Mouse (Mus musculus) adrenal gland, postnatal 10 days (tissue): ENCODE data around the gene Pde4a. TPM values are rescaled to one million over a fixed set of nuclear protein-coding genes. Genes with fewer than 3 reads are reported as not detected.

Experiments
- DNase-seq: peaks from one replicate; pipeline ENCODE4 v3.0.0; 2021; ENCODE audit warnings: mixed read lengths
- long read RNA-seq, 2 experiments: library from polyadenylated mRNA; stranded (forward); transcript quantifications; one replicate each; pipeline ENCODE4 v2.0.0; 2021
- total RNA-seq, 2 experiments: library from RNA; stranded (reverse); gene quantifications; 2 replicates each; pipeline ENCODE4 v1.2.3; 2021

Pde4a gene
- total RNA-seq, result 10 to 100 TPM; 22.7 to 31.5 TPM
- long read RNA-seq, experiment 1, transcript Pde4a-203 (15 exons, 2,962 nt), result major isoform, 13 of 28 reads
- long read RNA-seq, experiment 1, partial matches to known transcripts, result 4 of 28 reads
- long read RNA-seq, experiment 1, other reads (novel, unspliced or antisense), result 11 of 28 reads
- long read RNA-seq, experiment 2, full-length matches to known transcripts, result 6 of 16 reads
- long read RNA-seq, experiment 2, partial matches to known transcripts, result 0 of 16 reads
- long read RNA-seq, experiment 2, other reads (novel, unspliced or antisense), result 10 of 16 reads

DNA sequence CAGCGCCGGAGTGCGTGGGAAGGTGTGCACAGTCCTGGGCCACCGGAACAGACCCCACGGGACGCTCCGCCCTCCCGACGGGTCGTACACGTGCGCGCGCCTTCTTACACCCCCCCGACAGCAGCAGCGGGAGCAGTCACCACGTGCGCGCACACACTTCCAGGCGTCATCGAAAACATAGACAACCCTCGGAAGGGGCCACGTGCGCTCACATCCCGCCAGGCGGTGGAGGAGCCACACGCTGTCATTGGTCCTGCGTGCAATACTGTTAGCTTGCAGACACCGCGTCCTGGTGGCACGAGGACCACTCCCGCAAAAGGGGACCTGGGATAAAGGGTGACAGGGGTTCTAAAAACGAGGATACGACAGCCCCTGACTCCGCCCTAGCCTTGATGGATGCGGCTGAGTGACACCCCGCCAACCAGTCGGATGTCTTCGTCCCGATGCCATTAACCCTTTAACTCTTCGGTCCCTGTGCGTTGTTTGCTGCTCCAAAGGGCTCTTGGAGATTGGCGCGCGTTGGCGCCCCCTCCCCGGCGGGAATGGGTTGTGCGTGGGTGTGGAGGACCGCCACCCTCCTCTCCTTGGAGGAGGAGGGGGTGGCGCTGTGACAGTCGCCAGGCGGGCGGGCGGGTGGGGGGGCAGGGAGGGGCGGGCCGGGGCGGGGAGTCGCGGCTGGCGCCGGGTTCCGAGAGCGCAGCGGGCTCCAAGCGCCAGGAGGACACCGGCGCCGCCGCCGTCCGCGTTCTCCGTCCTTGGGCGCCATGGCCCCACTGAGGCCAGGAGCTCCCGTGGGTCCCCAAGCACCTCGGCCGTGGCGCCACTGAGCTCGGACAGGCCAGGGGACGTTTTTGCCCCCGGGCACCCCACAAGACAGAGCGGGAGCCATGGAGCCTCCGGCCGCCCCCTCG is at the start of gene Pde4a:
Gene Pde4a (plus strand): TSS at position 674 of the 911 bp plus-strand sequence.
- no peak for DNase-seq

DNA sequence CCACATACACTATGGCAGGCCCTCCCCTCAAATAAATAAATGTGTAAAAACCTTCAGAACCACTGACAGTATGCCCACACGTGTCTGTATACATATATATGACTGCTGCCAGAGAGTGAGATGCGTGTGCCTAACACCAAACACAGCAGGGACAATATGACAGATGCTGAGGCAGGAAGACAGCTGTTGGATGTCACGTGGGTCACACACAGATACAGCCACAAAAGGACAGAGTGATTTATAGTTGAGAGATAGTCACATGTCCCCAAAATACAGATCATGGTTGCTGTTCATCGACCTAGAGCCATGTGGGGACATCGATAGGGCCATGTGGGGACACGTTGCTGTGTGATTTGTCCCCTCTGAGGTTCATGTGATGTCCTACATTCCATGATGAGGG is 48.4 kb upstream of the Pde4a start:
- no peak for DNase-seq

DNA sequence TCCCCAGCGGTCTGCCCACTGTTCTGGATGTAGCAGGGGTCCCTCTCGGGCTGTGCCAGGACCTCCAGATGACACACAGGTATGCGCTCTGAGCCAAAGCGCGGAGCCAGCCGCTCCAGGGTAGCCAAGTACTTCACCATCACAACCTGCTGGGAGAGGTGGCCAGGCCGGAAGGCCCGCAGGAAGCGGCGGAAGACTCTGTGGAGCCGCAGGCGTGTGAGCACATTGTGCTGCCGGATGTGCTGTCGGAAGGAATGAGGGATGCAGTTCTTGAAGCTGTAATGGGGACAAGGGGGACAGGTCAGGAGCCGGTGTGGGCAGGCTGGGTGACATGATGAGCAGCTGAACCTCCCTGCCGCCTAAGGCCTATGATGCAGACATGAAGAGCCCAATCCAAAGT is 44.0 kb upstream of the Pde4a start:
- no peak for DNase-seq

DNA sequence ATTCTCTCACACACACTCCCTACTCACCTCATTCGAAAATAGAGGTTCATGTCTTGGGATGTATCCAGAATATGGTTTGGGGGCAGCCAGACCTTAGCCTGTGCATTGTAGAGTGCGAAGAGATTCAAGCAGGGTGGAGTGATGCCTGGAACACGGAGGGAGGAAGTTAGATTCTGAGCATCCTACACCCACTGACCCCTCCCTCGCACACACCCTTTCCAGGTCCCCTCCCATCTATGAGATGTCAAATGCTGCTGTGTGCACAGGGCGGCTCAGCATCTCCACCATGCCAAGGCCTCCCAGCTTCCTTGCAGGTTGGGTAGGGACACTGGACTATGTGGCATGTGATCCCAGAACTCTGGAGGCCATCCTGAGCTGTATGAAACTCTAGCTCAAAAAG is 40.7 kb upstream of the Pde4a start:
- DNase-seq, result no peak

DNA sequence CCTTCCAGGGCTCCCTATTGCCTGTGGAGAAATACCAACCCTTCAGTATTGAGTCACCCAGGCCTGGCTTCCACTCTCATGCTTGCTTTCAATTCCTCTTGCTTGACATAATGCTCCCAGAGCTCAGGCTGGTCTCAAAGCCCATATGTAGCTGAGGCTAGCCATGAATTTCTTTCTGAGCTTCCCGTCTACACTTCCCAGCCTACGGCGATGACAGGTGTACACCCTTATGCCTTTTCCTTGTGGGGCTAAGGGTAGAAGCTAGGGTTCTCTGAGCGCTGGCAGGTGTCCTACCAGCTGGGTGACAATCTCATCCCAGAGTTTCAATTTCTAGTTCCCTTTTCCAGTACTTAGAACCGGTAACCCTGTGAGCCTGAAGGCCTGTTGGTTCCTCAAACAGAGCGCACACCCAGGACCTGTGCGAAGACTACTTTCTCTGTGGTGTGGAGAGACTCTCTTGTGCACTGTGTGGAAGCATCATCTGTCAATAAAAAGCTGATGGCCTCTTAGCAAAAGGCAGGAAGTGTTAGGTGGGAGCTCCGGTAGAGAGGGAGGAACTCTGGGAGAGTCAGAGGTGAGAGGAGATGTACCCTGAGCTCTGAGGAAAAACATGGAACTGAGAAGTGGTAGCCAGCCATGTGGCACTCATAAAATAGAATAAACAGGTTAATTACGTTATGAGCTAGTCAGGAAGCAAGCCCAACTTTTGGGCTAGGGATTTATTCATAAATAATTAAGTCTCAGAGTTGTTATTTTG is 39.8 kb upstream of the Pde4a start:
- DNase-seq, result no peak

- DNase-seq, result no peak
Observed at GRCm38 (mm10) chr9:21126259-21126627, 39.3 kb upstream of the Pde4a start.

DNA sequence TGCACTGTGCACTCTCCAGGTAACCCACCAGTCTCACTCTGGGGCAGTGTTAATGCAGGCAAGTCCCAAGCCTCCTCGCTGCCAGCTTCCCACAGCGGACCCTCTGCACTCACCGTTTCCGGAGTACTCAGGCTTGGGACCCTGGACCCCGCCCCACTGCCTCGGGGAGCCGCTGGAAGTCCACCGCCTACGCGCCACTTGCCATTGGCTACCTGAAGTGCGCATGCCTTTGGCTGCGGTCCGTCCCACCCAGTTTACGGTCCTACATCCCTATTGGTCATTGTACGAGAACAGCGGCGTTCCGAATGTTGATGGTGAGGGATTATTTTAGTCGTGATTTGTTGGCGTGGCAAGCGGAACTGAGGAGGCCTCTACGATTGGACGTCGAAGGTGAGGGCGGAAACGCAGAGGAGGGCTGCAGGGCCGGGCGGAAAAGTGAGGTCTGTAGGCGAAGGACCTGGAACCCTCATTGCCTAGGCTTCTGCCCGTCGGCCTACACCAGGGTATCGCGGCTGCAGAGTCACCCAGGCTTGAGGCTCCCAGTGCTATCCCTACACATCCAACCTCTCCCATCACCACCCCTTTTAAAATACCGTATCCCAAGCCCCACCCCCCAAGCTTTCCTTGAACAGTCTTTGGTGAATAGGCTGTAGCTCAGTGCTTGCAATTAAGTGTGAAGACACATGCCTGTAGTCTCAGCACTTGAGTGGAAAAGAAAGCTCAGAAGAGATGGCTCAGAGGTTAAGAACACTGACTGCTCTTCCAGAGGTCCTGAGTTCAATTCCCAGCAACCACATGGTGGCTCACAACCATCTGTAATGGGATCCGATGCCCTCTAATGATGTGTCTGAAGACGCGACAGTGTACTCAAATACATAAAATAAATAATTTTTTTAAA is 34.2 kb upstream of the Pde4a start, which contains the start of gene Tyk2:
Gene Tyk2 (minus strand): TSS at position 185 of the 898 bp plus-strand sequence.
- DNase-seq, result peak; percentile 93

DNA sequence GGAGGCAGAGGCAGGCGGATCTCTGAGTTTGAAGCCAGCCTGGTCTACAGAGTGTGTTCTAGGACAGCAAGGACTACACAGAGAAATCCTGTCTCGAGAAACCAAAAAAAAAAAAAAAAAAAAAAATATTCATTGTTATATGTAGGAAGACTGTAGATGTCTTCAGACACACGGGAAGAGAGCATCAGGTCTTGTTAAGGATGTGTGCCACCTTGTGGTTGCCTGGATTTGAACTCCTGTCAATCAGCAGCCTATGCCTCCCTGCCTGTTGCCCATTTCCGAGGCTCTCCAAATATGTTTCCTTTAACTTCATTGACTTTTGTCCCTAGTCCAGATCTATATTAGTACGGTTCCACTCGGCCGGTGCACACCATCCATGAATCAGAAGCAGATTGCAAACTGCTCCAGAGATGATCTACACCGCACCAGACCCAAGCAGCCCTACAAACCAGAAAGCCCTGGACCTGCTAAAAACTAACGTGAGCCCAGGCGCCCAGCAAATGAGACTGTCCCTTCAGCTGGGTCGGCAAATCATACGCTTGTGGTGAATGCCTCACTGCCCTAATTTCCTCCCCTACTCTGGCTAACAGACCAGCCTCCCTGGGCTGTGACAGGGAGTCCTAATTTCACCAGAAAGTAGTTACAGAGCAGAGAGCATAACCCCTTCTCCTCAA is 33.3 kb upstream of the Pde4a start:
- no peak for DNase-seq

DNA sequence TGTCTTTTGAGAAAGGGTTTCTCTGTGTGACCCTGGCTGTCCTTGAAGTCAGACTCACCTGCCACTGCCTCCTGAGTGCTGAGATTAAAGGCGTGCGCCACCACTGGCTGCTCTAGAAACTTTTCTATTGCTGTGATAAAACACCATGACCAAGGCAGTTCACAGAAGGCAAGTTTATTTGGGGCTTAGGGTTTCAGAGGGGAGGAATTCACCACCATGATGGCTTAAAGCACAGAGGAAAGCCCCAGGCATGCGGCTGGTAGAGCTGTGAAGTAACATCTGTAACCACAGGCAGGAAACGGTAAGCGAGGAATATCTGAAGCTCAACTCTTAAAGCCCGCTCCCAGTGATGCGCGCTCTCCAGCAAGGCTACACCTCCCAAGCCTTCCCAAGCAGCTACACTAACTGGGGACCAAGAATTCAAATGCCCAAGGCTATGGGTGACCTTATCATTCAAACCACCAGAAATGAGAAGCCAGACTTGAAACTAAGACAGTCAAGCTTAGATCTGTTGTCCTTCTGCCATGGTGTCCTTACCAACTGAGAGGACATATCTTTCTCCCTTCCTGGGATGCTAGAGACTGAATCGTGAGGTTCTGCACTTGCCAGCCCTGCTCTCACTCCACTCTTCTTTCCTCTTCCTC is 32.3 kb upstream of the Pde4a start:
- DNase-seq, result no peak

DNA sequence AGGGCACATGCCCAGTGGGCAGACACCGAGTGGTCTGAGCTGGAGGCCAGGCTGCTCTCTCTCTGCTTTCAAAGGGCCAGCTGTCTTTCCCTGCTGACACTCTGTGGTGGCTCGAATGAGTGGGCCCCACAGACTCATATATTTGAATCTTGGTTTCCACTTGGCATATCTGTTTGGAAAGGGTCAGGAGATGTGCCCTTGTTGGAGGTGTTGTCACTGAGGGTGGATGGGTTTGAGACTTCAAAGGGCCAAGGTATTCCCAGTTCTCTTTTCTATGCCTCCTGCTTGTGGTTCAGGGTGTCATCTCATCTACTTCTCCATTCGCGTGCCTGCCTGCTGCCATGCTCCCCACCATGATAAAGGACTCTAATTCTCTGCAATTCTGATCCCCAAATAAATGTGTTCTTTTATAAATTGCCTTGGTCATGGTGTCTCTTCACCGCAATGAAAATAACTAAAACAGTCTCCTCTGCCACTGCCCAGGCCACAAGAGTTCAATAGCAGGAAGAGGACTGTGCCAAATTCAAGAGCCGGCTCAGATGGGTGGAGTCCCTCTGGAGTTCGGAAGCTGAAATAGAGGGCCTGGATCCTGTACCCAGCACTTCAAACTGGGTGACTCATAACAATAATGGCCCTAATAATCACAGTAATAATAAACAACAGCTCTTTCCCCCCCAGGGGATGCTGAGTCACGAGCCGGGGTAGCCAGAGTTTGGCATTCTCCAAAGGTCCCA is 30.8 kb upstream of the Pde4a start:
- no peak for DNase-seq

DNA sequence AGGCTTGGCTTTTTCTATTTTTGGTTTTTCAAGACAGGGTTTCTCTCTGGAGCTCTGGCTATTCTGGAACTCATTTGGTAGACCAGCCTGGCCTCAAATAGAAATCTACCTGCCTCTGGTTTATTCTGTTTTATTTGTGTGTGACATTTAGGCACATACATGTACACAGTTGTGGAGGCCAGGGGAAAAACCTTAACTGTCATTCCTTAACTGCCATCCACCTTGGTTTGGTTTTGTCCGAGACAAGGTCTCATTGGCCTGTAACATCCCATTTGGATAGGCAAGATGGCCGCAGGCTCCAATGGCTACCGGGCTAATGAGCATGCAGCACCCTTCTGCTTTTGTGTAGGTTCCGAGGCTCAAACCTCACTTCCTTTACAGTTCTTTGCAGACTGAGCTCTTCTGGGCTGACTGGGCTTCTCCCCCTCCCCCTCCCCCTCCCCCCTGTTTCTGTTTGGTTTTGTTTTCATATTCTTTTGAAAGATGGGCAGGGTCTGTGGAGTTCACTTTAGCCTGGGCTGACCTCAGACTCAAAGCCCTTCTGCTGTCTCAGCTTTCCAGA is 30.1 kb upstream of the Pde4a start:
- no peak for DNase-seq

DNA sequence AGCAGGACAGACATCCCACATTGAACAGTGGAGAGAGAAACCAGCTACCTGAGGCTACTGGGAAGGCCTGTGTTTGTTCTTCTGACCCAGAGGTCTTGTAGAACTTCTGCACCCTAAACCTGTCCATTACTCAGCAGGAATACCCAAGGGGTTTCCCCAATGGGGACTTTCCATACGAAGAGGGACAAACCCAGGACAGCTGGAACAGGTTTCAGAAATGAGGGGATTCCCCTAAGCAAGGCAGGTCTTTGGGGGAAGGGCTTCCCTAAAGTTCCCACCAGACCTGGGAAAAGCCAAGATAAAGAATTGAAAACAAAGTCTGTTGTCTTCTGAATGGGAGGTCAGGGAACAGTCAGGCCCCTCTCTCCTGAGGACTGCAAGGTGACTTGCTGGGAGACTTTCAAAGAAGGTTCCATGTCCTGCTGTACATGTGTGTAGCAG is 29.6 kb upstream of the Pde4a start:
- DNase-seq, result no peak

- no peak for DNase-seq
Observed at GRCm38 (mm10) chr9:21136401-21136800, 29.1 kb upstream of the Pde4a start.

GRCm38 (mm10) chr9:21137229-21137628 is 28.3 kb upstream of the Pde4a start:
- DNase-seq, result peak; percentile 76

DNA sequence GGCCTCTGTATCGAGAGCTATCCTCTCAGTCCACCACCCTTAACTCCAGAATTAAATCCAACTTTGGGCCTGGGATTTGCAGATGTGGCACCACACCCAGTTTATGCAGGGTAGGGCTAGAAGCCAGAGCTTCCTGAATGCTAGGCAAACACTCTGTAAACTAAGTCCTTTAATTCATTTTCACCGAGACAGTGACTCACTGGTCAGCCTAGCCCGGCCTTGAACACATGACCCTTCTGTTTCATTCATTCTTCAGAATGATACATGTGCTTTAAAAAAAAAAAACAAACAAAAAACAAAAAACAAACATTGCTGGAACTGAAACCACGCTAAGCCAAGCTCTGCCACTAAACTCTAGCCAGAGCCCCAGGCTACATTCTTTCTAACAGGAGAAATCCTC is 27.1 kb upstream of the Pde4a start:
- no peak for DNase-seq

- no peak for DNase-seq
Observed at GRCm38 (mm10) chr9:21141922-21142321, 23.6 kb upstream of the Pde4a start.

DNA sequence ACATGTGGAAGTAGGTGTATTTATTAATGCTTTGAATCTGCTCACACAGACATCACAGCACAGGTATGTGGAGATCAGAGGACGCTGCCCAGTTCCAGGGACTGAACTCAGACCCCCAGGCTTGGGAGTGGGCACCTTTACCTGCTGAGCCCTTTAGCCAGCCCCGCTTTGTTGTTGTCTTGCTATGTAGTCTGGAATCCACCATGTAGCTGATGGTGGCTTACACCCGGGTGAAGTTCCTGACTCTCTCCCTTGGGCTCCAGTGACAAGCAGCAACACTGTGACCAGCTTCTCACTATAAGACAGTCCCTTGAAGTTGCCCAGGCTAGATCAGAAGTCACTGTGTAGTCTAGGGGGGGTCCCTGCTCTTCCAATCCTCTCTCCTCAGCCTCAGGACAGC is 21.2 kb upstream of the Pde4a start:
- no peak for DNase-seq

DNA sequence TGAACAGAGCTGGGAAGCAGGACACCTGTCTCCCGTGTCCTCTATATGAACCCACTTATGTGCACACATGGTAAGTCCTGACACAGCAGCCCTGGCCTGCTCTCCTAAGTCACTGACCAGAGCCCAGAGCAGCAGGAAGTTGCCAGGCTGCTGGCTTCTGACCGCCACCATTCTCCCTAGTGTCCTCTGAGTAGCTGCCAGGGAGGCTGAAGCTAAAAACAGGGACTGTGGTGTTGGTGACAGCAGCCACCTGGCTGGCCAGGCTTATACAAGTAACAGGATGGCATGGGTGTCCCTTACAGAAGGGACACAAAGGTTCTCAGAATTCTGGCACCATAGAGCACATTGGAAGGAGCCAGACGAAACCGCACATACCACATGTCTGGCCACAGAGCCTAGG is 20.1 kb upstream of the Pde4a start:
- no peak for DNase-seq

- no peak for DNase-seq
Observed at GRCm38 (mm10) chr9:21146722-21147121, 18.8 kb upstream of the Pde4a start.

DNA sequence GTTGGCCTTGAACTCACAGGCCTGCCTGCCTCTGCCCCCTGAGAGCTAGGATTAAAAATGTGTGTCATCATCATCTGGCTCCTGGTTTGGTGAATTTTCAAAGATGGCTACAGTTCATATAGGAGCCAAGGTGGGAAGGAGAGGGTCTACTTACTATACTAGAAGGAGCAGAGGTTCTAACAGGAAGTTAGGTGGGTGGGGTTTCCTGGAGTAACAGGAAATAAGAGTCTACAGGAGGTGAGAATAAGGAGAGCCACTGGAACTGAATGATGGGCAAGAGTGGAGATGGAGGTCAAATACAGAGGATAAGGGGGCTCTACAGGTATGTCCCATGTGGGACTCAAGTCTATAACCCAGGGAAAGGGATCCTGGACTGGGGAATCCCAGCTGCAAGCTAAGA is 17.1 kb upstream of the Pde4a start:
- DNase-seq, result no peak
